Mouse (Mus musculus): ENCODE data around the gene Pcbd2. TPM values are rescaled to one million over a fixed set of nuclear protein-coding genes. Genes with fewer than 3 reads are reported as not detected.

The Pcbd2 gene
- polyA plus RNA-seq, 1 experiment from 2014 or later, result 52.3 TPM

DNA sequence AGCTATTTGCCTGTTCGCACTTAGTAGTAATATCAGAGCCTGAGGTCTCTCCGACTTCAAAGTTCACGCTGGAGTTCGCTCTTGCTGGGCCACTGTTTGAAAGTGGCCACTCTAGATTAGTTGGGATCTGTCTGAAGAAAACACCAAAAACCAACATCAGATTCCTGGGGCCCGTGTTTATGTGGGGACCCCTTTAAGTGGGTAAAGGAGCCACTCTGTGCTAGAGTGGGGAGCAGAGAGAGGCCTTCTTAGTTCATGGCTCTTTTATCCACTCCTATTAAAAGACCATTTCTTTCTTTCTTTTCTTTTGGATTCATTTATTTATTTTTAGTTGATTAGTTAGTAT, 12.0 kb upstream of the Pcbd2 start:
- Histone ChIP-seq H3K4me1 (peaks cover 3% of the 10 kb centered on the region), H3K4me3 (peak overlapping the region; percentile 83), H3K27me3 (ENCODE audit: insufficient read depth, poor library complexity, severe bottlenecking) (no peaks in the 10 kb centered on the region), H3K27ac (peak overlapping the region; percentile 95), H3K36me3 (peaks cover 28% of the 10 kb centered on the region), H3K9me3 (no peaks in the 10 kb centered on the region)
- 10% methylated on average over 5 of the region's 5 CpGs for WGBS
- DNase-seq (ENCODE audit: low spot score), result no peak

- no peaks in the 10 kb centered on the region for H3K27me3 ChIP-seq (ENCODE audit: insufficient read depth, poor library complexity, severe bottlenecking)
- no peaks in the 10 kb centered on the region for H3K9me3 ChIP-seq
- no peak overlapping the region for H3K4me3 ChIP-seq
- peaks cover 3% of the 10 kb centered on the region for H3K4me1 ChIP-seq
- DNase-seq (ENCODE audit: low spot score), result no peak
- 85% methylated on average over 7 of the region's 7 CpGs for WGBS
- H3K36me3 ChIP-seq, result peaks cover 35% of the 10 kb centered on the region
- no peak overlapping the region for H3K27ac ChIP-seq
Observed at GRCm38 (mm10) chr13:55715908-55716510, 11.2 kb upstream of the Pcbd2 start.

GRCm38 (mm10) chr13:55721516-55721915, 5.7 kb upstream of the Pcbd2 start:
- Histone ChIP-seq H3K4me1 (no peaks in the 10 kb centered on the region; the same call in 1 of the 2 replicates), H3K27me3 (ENCODE audit: insufficient read depth, poor library complexity, severe bottlenecking) (no peaks in the 10 kb centered on the region), H3K27ac (no peak overlapping the region), H3K36me3 (peaks cover 61% of the 10 kb centered on the region), H3K9me3 (no peaks in the 10 kb centered on the region), H3K4me3 (no peak overlapping the region)
- DNase-seq (ENCODE audit: low spot score), result no peak
- 77% methylated on average over 8 of the region's 8 CpGs for whole genome bisulfite sequencing

DNA sequence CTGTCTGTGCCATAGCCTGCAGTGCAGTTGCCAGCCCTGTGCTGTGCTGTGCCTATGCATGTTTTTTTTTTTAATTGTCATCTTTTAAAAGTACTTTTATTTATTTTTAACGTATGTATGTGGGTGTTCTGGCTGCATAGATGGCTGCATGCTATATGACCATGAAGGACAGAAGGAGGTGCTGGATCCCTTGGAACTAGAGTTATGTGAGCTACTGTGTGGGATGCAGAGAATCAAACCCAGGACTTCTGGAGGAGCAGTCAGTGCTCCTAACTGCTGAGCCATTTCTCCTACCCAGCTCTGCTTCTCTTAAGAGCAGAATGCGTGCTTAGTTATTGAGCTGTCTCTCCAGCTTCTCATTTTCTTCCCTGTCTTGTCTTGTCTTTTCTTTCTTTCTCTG, 5.2 kb upstream of the Pcbd2 start:
- no peak overlapping the region for H3K4me3 ChIP-seq
- H3K36me3 ChIP-seq, result peaks cover 58% of the 10 kb centered on the region
- no peak for DNase-seq (ENCODE audit: low spot score)
- H3K27ac ChIP-seq, result no peak overlapping the region
- H3K4me1 ChIP-seq, result no peaks in the 10 kb centered on the region; the same call in 1 of the 2 replicates
- H3K27me3 ChIP-seq (ENCODE audit: insufficient read depth, poor library complexity, severe bottlenecking), result no peaks in the 10 kb centered on the region
- no peaks in the 10 kb centered on the region for H3K9me3 ChIP-seq
- 88% methylated on average over 2 of the region's 2 CpGs for WGBS

GRCm38 (mm10) chr13:55726598-55727119, 509 bp upstream of the Pcbd2 start:
- WGBS, result 3% methylated on average over 4 of the region's 4 CpGs
- H3K27ac ChIP-seq, result peak overlapping the region; percentile 96
- H3K9me3 ChIP-seq, result no peaks in the 10 kb centered on the region
- H3K4me1 ChIP-seq, result peaks cover 3% of the 10 kb centered on the region; the same call in 1 of the 2 replicates
- no peaks in the 10 kb centered on the region for H3K27me3 ChIP-seq (ENCODE audit: insufficient read depth, poor library complexity, severe bottlenecking)
- no peak for DNase-seq (ENCODE audit: low spot score)
- H3K36me3 ChIP-seq, result peaks cover 22% of the 10 kb centered on the region
- H3K4me3 ChIP-seq, result peak overlapping the region; percentile 80

- DNase-seq (ENCODE audit: low spot score), result peak; percentile 87
- H3K9me3 ChIP-seq, result no peaks in the 10 kb centered on the region
- H3K4me1 ChIP-seq, result peaks cover 3% of the 10 kb centered on the region; the same call in 1 of the 2 replicates
- peaks cover 17% of the 10 kb centered on the region for H3K36me3 ChIP-seq
- H3K27ac ChIP-seq, result peak overlapping the region; percentile 96
- H3K27me3 ChIP-seq (ENCODE audit: insufficient read depth, poor library complexity, severe bottlenecking), result no peaks in the 10 kb centered on the region
- peak overlapping the region; percentile 80 for H3K4me3 ChIP-seq
- WGBS, result 4% methylated on average over 19 of the region's 19 CpGs
Observed at GRCm38 (mm10) chr13:55727839-55728238, 671 bp downstream of the Pcbd2 start.

- whole genome bisulfite sequencing, result 88% methylated on average over 7 of the region's 7 CpGs
- Histone ChIP-seq H3K4me3 (no peak overlapping the region), H3K4me1 (peaks cover 3% of the 10 kb centered on the region; the same call in 1 of the 2 replicates), H3K36me3 (peaks cover 4% of the 10 kb centered on the region; the same call in 1 of the 2 replicates), H3K27ac (no peak overlapping the region), H3K27me3 (ENCODE audit: insufficient read depth, poor library complexity, severe bottlenecking) (no peaks in the 10 kb centered on the region), H3K9me3 (no peaks in the 10 kb centered on the region)
- no peak for DNase-seq (ENCODE audit: low spot score)
Observed at GRCm38 (mm10) chr13:55730716-55731115, 3.5 kb downstream of the Pcbd2 start.

GRCm38 (mm10) chr13:55732121-55732520, 5.0 kb downstream of the Pcbd2 start:
- WGBS, result 83% methylated on average over 2 of the region's 2 CpGs
- no peak overlapping the region for H3K4me3 ChIP-seq
- DNase-seq (ENCODE audit: low spot score), result no peak

DNA sequence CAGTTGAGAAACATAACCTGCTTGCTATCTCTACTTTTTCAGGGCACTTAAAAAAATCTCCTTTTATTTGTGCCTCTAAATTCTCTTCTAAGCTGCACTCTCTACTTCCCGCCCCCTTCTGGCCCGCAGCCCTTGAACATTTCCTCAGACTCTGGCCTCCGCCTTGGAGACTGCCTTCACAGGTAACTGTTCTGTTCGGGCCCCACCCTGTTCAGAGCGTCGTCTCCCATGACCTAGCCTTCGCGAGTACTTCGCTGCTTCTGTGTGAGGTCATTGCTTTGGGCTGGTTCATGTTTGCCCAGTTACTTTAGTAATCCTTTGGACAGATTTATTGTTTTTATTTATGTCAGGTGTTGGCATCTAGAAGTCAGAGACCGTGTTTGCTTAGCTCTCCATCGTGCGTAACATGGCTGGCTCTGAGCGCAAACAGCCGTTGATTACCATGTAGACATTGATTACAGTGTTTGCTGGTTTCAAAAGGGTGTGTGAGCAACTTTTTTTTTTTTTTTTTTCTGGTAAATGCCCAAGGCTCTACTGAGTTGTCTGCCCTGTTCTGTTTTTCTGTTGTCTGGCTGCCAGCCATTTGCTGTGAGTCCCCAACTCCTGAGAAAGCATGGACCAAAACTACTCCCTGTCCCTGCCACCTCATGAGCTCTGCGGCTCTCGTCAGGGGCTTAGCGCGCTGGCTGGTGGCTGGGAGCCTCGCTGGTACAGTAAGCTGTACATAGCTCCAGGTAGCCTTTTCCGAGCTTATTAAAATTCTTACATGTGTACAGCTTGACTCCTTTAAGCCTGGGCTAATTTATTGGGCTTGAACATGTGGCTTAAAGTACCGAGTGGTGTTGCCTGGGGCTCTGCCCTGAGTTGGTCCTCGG, 6.7 kb downstream of the Pcbd2 start:
- H3K27me3 ChIP-seq (ENCODE audit: insufficient read depth, poor library complexity, severe bottlenecking), result no peaks in the 10 kb centered on the region
- H3K27ac ChIP-seq, result no peak overlapping the region
- no peaks in the 10 kb centered on the region for H3K36me3 ChIP-seq
- no peaks in the 10 kb centered on the region for H3K9me3 ChIP-seq
- WGBS, result 84% methylated on average over 22 of the region's 22 CpGs
- no peak for DNase-seq (ENCODE audit: low spot score)
- H3K4me3 ChIP-seq, result no peak overlapping the region
- H3K4me1 ChIP-seq, result peaks cover 6% of the 10 kb centered on the region; the same call in 1 of the 2 replicates

More at GRCm38 (mm10) chr13:55732121-55732520, 5.0 kb downstream of the Pcbd2 start:
- Histone ChIP-seq H3K9me3 (no peaks in the 10 kb centered on the region), H3K27me3 (ENCODE audit: insufficient read depth, poor library complexity, severe bottlenecking) (no peaks in the 10 kb centered on the region), H3K27ac (no peak overlapping the region), H3K4me1 (peaks cover 2% of the 10 kb centered on the region; the same call in 1 of the 2 replicates), H3K36me3 (no peaks in the 10 kb centered on the region)

DNA sequence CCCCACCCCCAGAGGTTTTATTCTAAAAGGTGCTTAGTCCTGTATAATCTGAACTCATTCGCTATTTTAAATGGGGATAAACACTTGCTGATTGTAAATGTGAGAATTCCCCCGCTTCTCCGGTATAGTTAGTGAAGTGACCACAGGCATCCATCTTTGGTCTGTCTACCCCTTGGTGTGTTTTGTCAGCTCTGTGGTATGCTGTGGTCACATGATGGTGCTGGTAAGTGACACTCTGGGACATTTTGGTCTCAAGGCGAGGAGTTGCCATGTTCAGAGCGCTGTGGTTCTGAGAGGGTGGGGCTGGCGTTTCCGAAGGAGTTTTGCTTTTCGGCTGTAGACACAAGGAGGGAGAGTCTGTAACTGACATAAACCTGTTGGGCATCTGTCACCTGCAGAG, 10.7 kb downstream of the Pcbd2 start:
- DNase-seq (ENCODE audit: low spot score), result no peak
- H3K36me3 ChIP-seq, result no peaks in the 10 kb centered on the region
- H3K4me3 ChIP-seq, result no peak overlapping the region
- no peak overlapping the region for H3K27ac ChIP-seq
- WGBS, result 83% methylated on average over 8 of the region's 8 CpGs
- H3K27me3 ChIP-seq (ENCODE audit: insufficient read depth, poor library complexity, severe bottlenecking), result no peaks in the 10 kb centered on the region
- no peaks in the 10 kb centered on the region for H3K9me3 ChIP-seq
- peaks cover 16% of the 10 kb centered on the region; the same call in 1 of the 2 replicates for H3K4me1 ChIP-seq

GRCm38 (mm10) chr13:55742306-55742705, 15.1 kb downstream of the Pcbd2 start:
- Histone ChIP-seq H3K9me3 (no peaks in the 10 kb centered on the region), H3K4me1 (peaks cover 16% of the 10 kb centered on the region; the same call in 1 of the 2 replicates), H3K27ac (no peak overlapping the region), H3K4me3 (no peak overlapping the region), H3K36me3 (no peaks in the 10 kb centered on the region), H3K27me3 (ENCODE audit: insufficient read depth, poor library complexity, severe bottlenecking) (no peaks in the 10 kb centered on the region)
- 67% methylated on average over 8 of the region's 8 CpGs for WGBS
- no peak for DNase-seq (ENCODE audit: low spot score)

- WGBS, result 75% methylated on average over 13 of the region's 13 CpGs
Observed at GRCm38 (mm10) chr13:55754380-55754779, 27.2 kb downstream of the Pcbd2 start.

GRCm38 (mm10) chr13:55756789-55757188, 29.6 kb downstream of the Pcbd2 start:
- Histone ChIP-seq H3K4me1 (peaks cover 21% of the 10 kb centered on the region), H3K27ac (peak overlapping the region; percentile 70), H3K9me3 (no peaks in the 10 kb centered on the region), H3K27me3 (ENCODE audit: insufficient read depth, poor library complexity, severe bottlenecking) (no peaks in the 10 kb centered on the region), H3K36me3 (no peaks in the 10 kb centered on the region), H3K4me3 (0 out of 2 replicates have a peak overlapping the region, but pooled peaks have one; percentile 31)
- WGBS, result 40% methylated on average over 8 of the region's 8 CpGs
- DNase-seq (ENCODE audit: low spot score), result no peak

More at GRCm38 (mm10) chr13:55754380-55754779, 27.2 kb downstream of the Pcbd2 start:
- Histone ChIP-seq H3K27ac (no peak overlapping the region), H3K4me1 (peaks cover 14% of the 10 kb centered on the region), H3K4me3 (no peak overlapping the region), H3K36me3 (no peaks in the 10 kb centered on the region), H3K9me3 (no peaks in the 10 kb centered on the region), H3K27me3 (ENCODE audit: insufficient read depth, poor library complexity, severe bottlenecking) (no peaks in the 10 kb centered on the region)
- no peak for DNase-seq (ENCODE audit: low spot score)

Data from heart, embryonic 10.5 days (tissue).